Mouse (Mus musculus) forebrain, embryonic 13.5 days (tissue): ENCODE data around the gene Wipf3. TPM values are rescaled to one million over a fixed set of nuclear protein-coding genes. Genes with fewer than 3 reads are reported as not detected.
A peak's percentile ranks its signal among the peaks of the same experiment; 100 is the strongest.

Source experiments
- ATAC-seq: fragments of 200-750 bp; cut with Nextera tagmentation; 2 replicates; pipeline ENCODE4 v1.8.0; 2017
- H3K27ac ChIP-seq: fragments of 300-500 bp; sonication (generic); 2 replicates; pipeline ENCODE4 v1.5.1; 2015; ENCODE audit warnings: inconsistent platforms, mild to moderate bottlenecking, moderate library complexity
- H3K27me3 ChIP-seq: fragments of 300-500 bp; sonication (generic); 2 replicates; pipeline ENCODE4 v1.6.1; 2015; ENCODE audit warnings: mild to moderate bottlenecking, inconsistent platforms
- H3K36me3 ChIP-seq: fragments of 300-500 bp; sonication (generic); 2 replicates; pipeline ENCODE4 v1.6.1; 2015; ENCODE audit warnings: mild to moderate bottlenecking, inconsistent platforms; ENCODE audit not compliant: poor library complexity, severe bottlenecking
- H3K4me1 ChIP-seq: fragments of 300-500 bp; sonication (generic); 2 replicates; pipeline ENCODE4 v1.6.1; 2015; ENCODE audit warnings: inconsistent platforms
- H3K4me2 ChIP-seq: fragments of 300-500 bp; sonication (generic); 2 replicates; pipeline ENCODE4 v1.6.1; 2015; ENCODE audit warnings: inconsistent platforms, mild to moderate bottlenecking, moderate library complexity
- H3K4me3 ChIP-seq: fragments of 300-500 bp; sonication (generic); 2 replicates; pipeline ENCODE4 v1.5.1; 2015; ENCODE audit warnings: mild to moderate bottlenecking, inconsistent platforms
- H3K9ac ChIP-seq: fragments of 300-500 bp; sonication (generic); 2 replicates; pipeline ENCODE4 v1.6.1; 2015; ENCODE audit warnings: mild to moderate bottlenecking, inconsistent platforms
- H3K9me3 ChIP-seq: fragments of 300-500 bp; sonication (generic); replicated peaks from 2 replicates; pipeline ENCODE4 v1.6.1; 2016; ENCODE audit warnings: inconsistent platforms
- WGBS: fragments of 180-500 bp; shearing (Covaris S2); methylation state at CpG from one replicate; pipeline ENCODE4 v1.1.7; 2015; 5-methylcytosine and 5-hydroxymethylcytosine counted together
- polyA plus RNA-seq: library from polyadenylated mRNA; unstranded; fragments of >200 nt; fragmentation: Nextera tagmentation; extraction: Ambion mirVana; gene quantifications from 2 replicates; pipeline ENCODE4 v1.2.1, GENCODE M21; 2015

The Wipf3 gene
- polyA plus RNA-seq, 1 experiment from 2014 or later, result 2.4 TPM

- H3K4me3 ChIP-seq, result no peak overlapping the region
- H3K27me3 ChIP-seq, result peaks cover 17% of the 10 kb centered on the region; the same call in 1 of the 2 replicates
- H3K4me1 ChIP-seq, result peaks cover 42% of the 10 kb centered on the region
- H3K4me2 ChIP-seq, result no peak overlapping the region
- no peak overlapping the region for H3K27ac ChIP-seq
- H3K9me3 ChIP-seq, result no peaks in the 10 kb centered on the region
- 0 out of 2 replicates have a peak, but pooled peaks have one; percentile 24 for ATAC-seq
- no peaks in the 10 kb centered on the region for H3K36me3 ChIP-seq
- no peak overlapping the region for H3K9ac ChIP-seq
- 54% methylated on average over 8 of the region's 8 CpGs for WGBS
Observed at GRCm38 (mm10) chr6:54463701-54464458, 34.5 kb downstream of the Wipf3 start.

GRCm38 (mm10) chr6:54464926-54465325, 35.5 kb downstream of the Wipf3 start:
- Histone ChIP-seq H3K27me3 (peaks cover 17% of the 10 kb centered on the region; the same call in 1 of the 2 replicates), H3K4me3 (no peak overlapping the region), H3K27ac (no peak overlapping the region), H3K4me1 (peaks cover 32% of the 10 kb centered on the region), H3K9me3 (no peaks in the 10 kb centered on the region), H3K9ac (no peak overlapping the region), H3K36me3 (no peaks in the 10 kb centered on the region), H3K4me2 (no peak overlapping the region)
- WGBS, result 90% methylated on average over 4 of the region's 4 CpGs
- no peak for ATAC-seq

GRCm38 (mm10) chr6:54467371-54467770, 38.0 kb downstream of the Wipf3 start:
- ATAC-seq, result no peak
- WGBS, result 98% methylated on average over 3 of the region's 3 CpGs
- no peak overlapping the region for H3K27ac ChIP-seq
- H3K4me2 ChIP-seq, result no peak overlapping the region
- no peak overlapping the region for H3K4me3 ChIP-seq
- H3K9ac ChIP-seq, result no peak overlapping the region
- peaks cover 17% of the 10 kb centered on the region for H3K4me1 ChIP-seq
- no peaks in the 10 kb centered on the region for H3K36me3 ChIP-seq
- H3K27me3 ChIP-seq, result peaks cover 11% of the 10 kb centered on the region; the same call in 1 of the 2 replicates
- H3K9me3 ChIP-seq, result no peaks in the 10 kb centered on the region

- Histone ChIP-seq H3K4me1 (peaks cover 9% of the 10 kb centered on the region), H3K9me3 (no peaks in the 10 kb centered on the region), H3K4me2 (no peak overlapping the region), H3K9ac (no peak overlapping the region), H3K36me3 (no peaks in the 10 kb centered on the region), H3K27ac (no peak overlapping the region), H3K4me3 (no peak overlapping the region), H3K27me3 (no peaks in the 10 kb centered on the region)
- no peak for ATAC-seq
- WGBS, result 89% methylated on average over 7 of the region's 7 CpGs
Observed at GRCm38 (mm10) chr6:54471866-54472265, 42.5 kb downstream of the Wipf3 start.

- Histone ChIP-seq H3K4me1 (peaks cover 9% of the 10 kb centered on the region), H3K4me2 (no peak overlapping the region), H3K4me3 (no peak overlapping the region), H3K9me3 (no peaks in the 10 kb centered on the region), H3K9ac (no peak overlapping the region), H3K27me3 (no peaks in the 10 kb centered on the region), H3K36me3 (no peaks in the 10 kb centered on the region), H3K27ac (no peak overlapping the region)
- WGBS, result 69% methylated on average over 8 of the region's 8 CpGs
- no peak for ATAC-seq
Observed at GRCm38 (mm10) chr6:54472846-54473715, 43.7 kb downstream of the Wipf3 start.

- Histone ChIP-seq H3K36me3 (no peaks in the 10 kb centered on the region), H3K4me2 (no peak overlapping the region), H3K9me3 (no peaks in the 10 kb centered on the region), H3K27me3 (no peaks in the 10 kb centered on the region), H3K27ac (no peak overlapping the region), H3K4me3 (no peak overlapping the region), H3K9ac (no peak overlapping the region), H3K4me1 (peaks cover 19% of the 10 kb centered on the region)
- WGBS, result 82% methylated on average over 19 of the region's 19 CpGs
- no peak for ATAC-seq
Observed at GRCm38 (mm10) chr6:54475926-54476667, 46.7 kb downstream of the Wipf3 start.

GRCm38 (mm10) chr6:54478646-54479324, 49.4 kb downstream of the Wipf3 start:
- H3K4me2 ChIP-seq, result no peak overlapping the region
- peak overlapping the region; percentile 40 for H3K27ac ChIP-seq
- H3K27me3 ChIP-seq, result no peaks in the 10 kb centered on the region
- H3K9me3 ChIP-seq, result no peaks in the 10 kb centered on the region
- WGBS, result 61% methylated on average over 5 of the region's 5 CpGs
- no peak overlapping the region for H3K9ac ChIP-seq
- peak; percentile 61 for ATAC-seq
- no peak overlapping the region for H3K4me3 ChIP-seq
- no peaks in the 10 kb centered on the region for H3K36me3 ChIP-seq
- peaks cover 19% of the 10 kb centered on the region for H3K4me1 ChIP-seq

GRCm38 (mm10) chr6:54481390-54482112, 52.1 kb downstream of the Wipf3 start:
- Histone ChIP-seq H3K9me3 (no peaks in the 10 kb centered on the region), H3K4me1 (peaks cover 22% of the 10 kb centered on the region), H3K9ac (no peak overlapping the region), H3K27me3 (no peaks in the 10 kb centered on the region), H3K27ac (no peak overlapping the region), H3K36me3 (no peaks in the 10 kb centered on the region), H3K4me2 (no peak overlapping the region), H3K4me3 (no peak overlapping the region)
- no peak for ATAC-seq
- 85% methylated on average over 15 of the region's 15 CpGs for WGBS

GRCm38 (mm10) chr6:54485000-54485399, 55.6 kb downstream of the Wipf3 start:
- H3K36me3 ChIP-seq, result no peaks in the 10 kb centered on the region
- H3K4me2 ChIP-seq, result peak overlapping the region; percentile 64
- WGBS, result 11% methylated on average over 11 of the region's 12 CpGs
- no peaks in the 10 kb centered on the region for H3K9me3 ChIP-seq
- H3K27ac ChIP-seq, result no peak overlapping the region
- H3K27me3 ChIP-seq, result no peaks in the 10 kb centered on the region
- peak overlapping the region; percentile 28 for H3K4me3 ChIP-seq
- peak overlapping the region; percentile 45 for H3K9ac ChIP-seq
- peak; percentile 65 for ATAC-seq
- peaks cover 11% of the 10 kb centered on the region for H3K4me1 ChIP-seq

GRCm38 (mm10) chr6:54485435-54485901, 56.1 kb downstream of the Wipf3 start:
- ATAC-seq, result peak; percentile 50
- 6% methylated on average over 24 of the region's 25 CpGs for WGBS
- Histone ChIP-seq H3K9me3 (no peaks in the 10 kb centered on the region), H3K9ac (peak overlapping the region; percentile 45), H3K4me3 (peak overlapping the region; percentile 28), H3K27me3 (no peaks in the 10 kb centered on the region), H3K4me1 (peaks cover 11% of the 10 kb centered on the region), H3K4me2 (peak overlapping the region; percentile 64), H3K36me3 (no peaks in the 10 kb centered on the region), H3K27ac (no peak overlapping the region)
